Mouse (Mus musculus) embryonic facial prominence, embryonic 14.5 days (tissue): Measurements from ENCODE around the gene Asb1. TPM values are rescaled to one million over a fixed set of nuclear protein-coding genes. Genes with fewer than 3 reads are reported as not detected.

Experiments used
- ATAC-seq: fragments of 200-750 bp; cut with Nextera tagmentation; 2 replicates; pipeline ENCODE4 v1.8.0; 2017; ENCODE audit warnings: low read depth, moderate number of reproducible peaks, moderate TSS enrichment
- DNase-seq: peaks from one replicate; pipeline ENCODE4 v3.0.0-alpha.2; 2015; ENCODE audit warnings: low spot score
- H3K27ac ChIP-seq: fragments of 300-500 bp; sonication (generic); replicated peaks from 2 replicates; pipeline ENCODE4 v1.5.1; 2014; ENCODE audit warnings: low read depth, mild to moderate bottlenecking, low read length, moderate library complexity
- H3K27me3 ChIP-seq: fragments of 300-500 bp; sonication (generic); replicated peaks from 2 replicates; pipeline ENCODE4 v1.6.1; 2014; ENCODE audit warnings: low read length; ENCODE audit not compliant: control insufficient read depth, insufficient read depth
- H3K36me3 ChIP-seq: fragments of 300-500 bp; sonication (generic); 2 replicates; pipeline ENCODE4 v1.6.1; 2014; ENCODE audit warnings: low read length, mixed read lengths; ENCODE audit not compliant: control insufficient read depth, insufficient read depth
- H3K4me1 ChIP-seq: fragments of 300-500 bp; sonication (generic); 2 replicates; pipeline ENCODE4 v1.6.1; 2014; ENCODE audit warnings: antibody characterized with exemption, low read length; ENCODE audit not compliant: control insufficient read depth, insufficient read depth
- H3K4me2 ChIP-seq: fragments of 300-500 bp; sonication (generic); 2 replicates; pipeline ENCODE4 v1.6.1; 2014; ENCODE audit warnings: low read depth, mild to moderate bottlenecking, low read length, moderate library complexity, mixed read lengths
- H3K4me3 ChIP-seq: fragments of 300-500 bp; sonication (generic); 2 replicates; pipeline ENCODE4 v1.5.1; 2014; ENCODE audit warnings: low read depth, mild to moderate bottlenecking, low read length
- H3K9ac ChIP-seq: fragments of 300-500 bp; sonication (generic); 2 replicates; pipeline ENCODE4 v1.6.1; 2014; ENCODE audit warnings: low read depth, mild to moderate bottlenecking, low read length, moderate library complexity, mixed read lengths
- H3K9me3 ChIP-seq: fragments of 300-500 bp; sonication (generic); 2 replicates; pipeline ENCODE4 v1.6.1; 2016; ENCODE audit warnings: low read length; ENCODE audit not compliant: control insufficient read depth
- WGBS: fragments of 180-500 bp; shearing (Covaris S2); extraction: QIAGEN DNeasy Blood & Tissue Kit; methylation state at CpG from one replicate; pipeline ENCODE4 v1.1.7; 2014; 5-methylcytosine and 5-hydroxymethylcytosine counted together
- polyA plus RNA-seq: library from polyadenylated mRNA; unstranded; fragments of >200 nt; fragmentation: Nextera tagmentation; extraction: Ambion mirVana; gene quantifications from 2 replicates; pipeline ENCODE4 v1.2.1, GENCODE M21; 2014

Asb1 gene
- 8.0 TPM in 2 replicates for polyA plus RNA-seq

DNA sequence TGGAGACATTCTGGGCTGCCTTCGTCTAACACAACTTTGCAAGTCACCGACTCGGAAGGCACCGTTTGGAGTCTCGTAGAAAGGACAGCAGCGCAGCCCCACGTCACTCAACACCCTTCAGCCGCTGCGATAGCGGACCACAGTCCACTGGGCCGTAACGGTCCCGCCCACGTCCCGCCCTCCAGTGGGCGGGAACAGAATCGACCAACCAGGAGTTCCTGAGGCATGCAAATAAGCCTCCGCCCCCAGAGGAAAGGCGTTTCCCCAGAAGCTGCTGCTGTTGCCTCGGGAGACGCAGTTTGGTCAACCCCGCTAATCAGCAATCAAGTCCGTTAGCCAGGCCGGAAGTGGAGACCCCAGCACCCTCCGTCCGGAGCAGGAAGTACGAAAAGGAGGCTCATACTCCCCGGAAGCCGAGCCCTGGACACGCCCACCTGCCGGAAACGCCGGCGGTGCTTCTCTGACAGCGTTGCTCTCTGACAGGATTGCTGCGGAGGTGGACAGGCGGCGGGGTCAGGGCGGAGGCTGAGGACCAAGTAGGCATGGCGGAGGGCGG is at the start of gene Asb1:
TSS of gene Asb1 (plus strand) at position 274 of the 556 bp plus-strand sequence.
- Histone ChIP-seq H3K27ac (0 out of 2 replicates have a peak within 1 kb of the TSS, but pooled peaks have one; percentile 33), H3K27me3 (peaks cover 33% of the 10 kb centered on the region), H3K4me1 (no peaks in the 10 kb centered on the region; the same call in 1 of the 2 replicates), H3K4me3 (peak within 1 kb of the TSS; percentile 77), H3K4me2 (peak within 1 kb of the TSS; percentile 98), H3K9ac (peak within 1 kb of the TSS; percentile 73), H3K9me3 (no peaks in the 10 kb centered on the region), H3K36me3 (peaks cover 10% of the 10 kb centered on the region; the same call in 1 of the 2 replicates)
- 0% methylated on average over 33 of the region's 41 CpGs for WGBS
- DNase-seq (peak; percentile 99), ATAC-seq (peak; percentile 98)

DNA sequence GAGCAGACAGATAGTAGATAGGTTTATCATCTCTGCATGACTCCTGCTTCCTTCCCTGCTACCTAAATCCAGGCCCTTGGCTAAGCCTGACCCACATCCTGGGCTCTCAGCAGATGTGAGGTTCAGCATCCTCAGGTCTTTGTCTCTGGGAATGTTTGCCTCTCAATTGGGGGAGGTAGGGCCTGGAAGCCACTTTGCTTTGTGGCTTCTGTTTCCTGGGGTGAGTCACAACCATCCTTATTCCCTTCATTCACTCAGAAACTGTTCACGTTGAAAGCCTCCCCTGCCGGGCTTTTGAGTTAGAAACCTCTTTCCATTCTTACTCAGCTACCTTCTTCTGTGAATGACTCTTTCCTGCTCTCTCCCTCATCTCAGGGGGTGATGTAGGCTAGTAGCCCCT is 47.6 kb upstream of the Asb1 start:
- H3K9me3 ChIP-seq = no peaks in the 10 kb centered on the region
- WGBS = 24% methylated on average over 2 of the region's 2 CpGs
- no peak for DNase-seq
- no peaks in the 10 kb centered on the region for H3K36me3 ChIP-seq
- no peak overlapping the region for H3K4me2 ChIP-seq
- ATAC-seq = no peak
- peaks cover 7% of the 10 kb centered on the region for H3K4me1 ChIP-seq
- H3K27ac ChIP-seq = no peak overlapping the region
- no peaks in the 10 kb centered on the region for H3K27me3 ChIP-seq
- no peak overlapping the region for H3K9ac ChIP-seq
- H3K4me3 ChIP-seq = no peak overlapping the region

- DNase-seq (no peak), ATAC-seq (no peak)
- H3K36me3 ChIP-seq = no peaks in the 10 kb centered on the region
- WGBS = 45% methylated on average over 3 of the region's 3 CpGs
- H3K27me3 ChIP-seq = no peaks in the 10 kb centered on the region
- peak overlapping the region; percentile 81 for H3K9ac ChIP-seq
- H3K27ac ChIP-seq = no peak overlapping the region
- H3K4me1 ChIP-seq = peaks cover 7% of the 10 kb centered on the region
- H3K9me3 ChIP-seq = no peaks in the 10 kb centered on the region
- peak overlapping the region; percentile 80 for H3K4me2 ChIP-seq
- peak overlapping the region; percentile 93 for H3K4me3 ChIP-seq
Observed at GRCm38 (mm10) chr1:91493938-91494337, 46.4 kb upstream of the Asb1 start.

DNA sequence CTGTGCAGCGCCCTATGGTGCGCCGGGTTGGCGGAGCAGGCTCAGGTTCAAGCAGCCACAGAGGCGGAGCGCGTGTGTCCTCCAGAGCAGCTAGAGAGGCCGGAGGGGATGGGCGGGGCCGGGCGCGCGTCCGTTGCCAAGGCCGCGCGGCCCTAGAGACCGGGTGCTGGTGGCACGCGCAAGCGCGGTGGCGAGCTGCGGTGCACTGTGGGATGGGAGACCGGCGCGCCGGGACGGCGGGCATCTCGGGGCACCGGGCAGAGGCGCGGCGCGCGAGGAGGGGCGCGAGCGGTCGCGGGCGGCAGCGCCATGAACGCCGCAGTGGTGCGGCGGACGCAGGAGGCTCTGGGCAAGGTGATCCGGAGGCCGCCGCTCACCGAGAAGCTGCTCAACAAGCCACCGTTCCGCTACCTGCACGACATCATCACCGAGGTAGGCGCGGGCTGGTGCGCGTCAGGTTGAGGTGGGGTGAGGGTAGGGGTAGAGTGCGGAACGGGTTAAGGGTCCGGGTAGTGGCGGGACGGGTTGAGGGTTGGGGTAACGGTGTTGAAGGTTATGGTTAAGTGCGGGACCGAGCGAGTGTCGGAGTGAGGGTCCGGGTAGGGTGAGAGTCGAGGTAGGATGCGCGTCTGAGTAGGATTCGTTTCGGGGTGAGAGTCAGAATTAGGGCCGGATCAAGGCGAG is 45.7 kb upstream of the Asb1 start, which contains the start of gene Traf3ip1:
TSS of gene Traf3ip1 (plus strand) at position 191 of the 684 bp plus-strand sequence.
- WGBS = under 1% methylated on average over 77 of the region's 79 CpGs
- peak; percentile 99 for ATAC-seq
- Histone ChIP-seq H3K9ac (peak within 1 kb of the TSS; percentile 81), H3K4me3 (peak within 1 kb of the TSS; percentile 93), H3K27me3 (no peaks in the 10 kb centered on the region), H3K4me2 (peak within 1 kb of the TSS; percentile 80), H3K36me3 (0 out of 2 replicates have a peak, but pooled peaks cover 2% of the 10 kb centered on the region), H3K4me1 (peaks cover 7% of the 10 kb centered on the region), H3K9me3 (no peaks in the 10 kb centered on the region), H3K27ac (no peak within 1 kb of the TSS)
- DNase-seq = peak; percentile 95

GRCm38 (mm10) chr1:91495321-91495720 is 45.0 kb upstream of the Asb1 start:
- H3K9ac ChIP-seq = peak overlapping the region; percentile 81
- 0 out of 2 replicates have a peak, but pooled peaks cover 9% of the 10 kb centered on the region for H3K36me3 ChIP-seq
- peak overlapping the region; percentile 80 for H3K4me2 ChIP-seq
- no peaks in the 10 kb centered on the region for H3K9me3 ChIP-seq
- WGBS = 45% methylated on average over 5 of the region's 5 CpGs
- ATAC-seq (no peak), DNase-seq (no peak)
- peaks cover 7% of the 10 kb centered on the region for H3K4me1 ChIP-seq
- H3K27ac ChIP-seq = no peak overlapping the region
- peak overlapping the region; percentile 93 for H3K4me3 ChIP-seq
- no peaks in the 10 kb centered on the region for H3K27me3 ChIP-seq

DNA sequence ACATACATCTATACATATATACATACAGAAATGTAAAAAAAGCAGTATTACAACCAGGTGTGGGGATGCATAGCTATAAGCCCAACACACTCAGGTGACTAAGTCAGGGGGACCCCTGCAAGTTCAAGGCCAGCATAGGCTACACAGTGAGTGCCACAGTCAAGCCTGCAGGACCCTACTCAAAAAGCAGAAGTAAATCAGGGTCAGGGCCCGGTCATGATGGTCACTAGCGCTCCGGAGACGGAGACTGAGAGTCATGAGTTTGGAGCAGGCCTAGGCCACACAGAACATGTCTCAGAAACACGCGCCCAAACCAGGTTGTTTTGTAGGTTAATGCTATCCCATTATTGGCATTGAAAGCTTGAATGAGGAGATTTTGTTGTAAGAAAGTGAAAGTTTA is 41.8 kb upstream of the Asb1 start:
- H3K36me3 ChIP-seq = peaks cover 37% of the 10 kb centered on the region
- H3K27ac ChIP-seq = no peak overlapping the region
- H3K27me3 ChIP-seq = no peaks in the 10 kb centered on the region
- peaks cover 7% of the 10 kb centered on the region for H3K4me1 ChIP-seq
- no peak overlapping the region for H3K4me3 ChIP-seq
- 95% methylated on average over 6 of the region's 6 CpGs for WGBS
- H3K9ac ChIP-seq = no peak overlapping the region
- H3K4me2 ChIP-seq = no peak overlapping the region
- no peaks in the 10 kb centered on the region for H3K9me3 ChIP-seq
- ATAC-seq (no peak), DNase-seq (no peak)

DNA sequence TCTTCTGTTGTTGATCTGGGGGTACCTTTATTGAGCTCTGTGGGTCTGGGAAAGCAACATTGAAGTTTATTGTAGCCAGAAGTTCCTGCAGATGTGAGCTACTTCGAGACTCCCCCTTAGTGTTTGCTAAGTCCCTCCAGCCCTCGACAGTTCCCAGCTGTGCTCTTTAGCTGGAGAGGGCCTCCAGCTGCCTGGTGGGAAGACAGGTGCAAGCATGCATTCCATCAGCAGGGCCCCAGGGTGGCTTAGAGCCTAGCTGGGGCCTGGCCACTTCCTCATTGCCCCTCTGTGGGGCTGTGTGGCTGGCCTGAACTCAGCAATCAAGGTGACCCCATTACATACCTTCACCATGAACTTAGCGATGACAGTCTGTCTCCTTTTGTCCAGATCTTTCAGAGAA is 35.7 kb upstream of the Asb1 start:
- Histone ChIP-seq H3K4me2 (no peak overlapping the region), H3K9ac (no peak overlapping the region), H3K36me3 (peaks cover 70% of the 10 kb centered on the region), H3K27me3 (no peaks in the 10 kb centered on the region), H3K9me3 (no peaks in the 10 kb centered on the region), H3K4me1 (no peaks in the 10 kb centered on the region), H3K4me3 (no peak overlapping the region), H3K27ac (no peak overlapping the region)
- ATAC-seq = peak; percentile 74
- WGBS = 55% methylated on average over 3 of the region's 3 CpGs
- peak; percentile 55 for DNase-seq

DNA sequence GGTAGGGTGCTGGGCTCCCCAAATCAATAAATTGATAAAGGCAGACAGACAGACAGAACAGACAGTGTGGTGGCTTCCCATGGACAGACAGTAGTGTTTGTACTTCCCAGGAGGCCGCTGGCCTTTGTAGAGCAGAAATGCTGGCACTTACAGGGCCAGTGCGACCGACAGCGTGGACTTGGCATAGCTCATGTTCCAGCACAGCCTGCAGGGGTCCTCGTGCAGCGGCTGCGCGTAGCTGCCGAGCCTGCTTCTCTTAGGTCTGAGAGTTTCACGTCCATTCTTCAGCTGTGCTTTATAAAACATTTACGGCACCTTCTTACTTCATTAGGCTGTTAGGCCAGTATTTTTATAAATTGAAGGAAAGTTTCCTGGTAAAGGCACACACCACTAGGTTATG is 25.4 kb upstream of the Asb1 start:
- DNase-seq (no peak), ATAC-seq (no peak)
- WGBS = 76% methylated on average over 11 of the region's 11 CpGs

More for the DNA sequence above, 25.4 kb upstream of the Asb1 start:
- Histone ChIP-seq H3K9ac (no peak overlapping the region), H3K27me3 (no peaks in the 10 kb centered on the region), H3K9me3 (no peaks in the 10 kb centered on the region), H3K4me2 (no peak overlapping the region), H3K27ac (peak overlapping the region; percentile 48), H3K4me3 (no peak overlapping the region), H3K4me1 (no peaks in the 10 kb centered on the region), H3K36me3 (peaks cover 37% of the 10 kb centered on the region; the same call in 1 of the 2 replicates)
